Comparison of ENCODE assay signal across 20 mouse cellular contexts in the genomic region with DNA sequence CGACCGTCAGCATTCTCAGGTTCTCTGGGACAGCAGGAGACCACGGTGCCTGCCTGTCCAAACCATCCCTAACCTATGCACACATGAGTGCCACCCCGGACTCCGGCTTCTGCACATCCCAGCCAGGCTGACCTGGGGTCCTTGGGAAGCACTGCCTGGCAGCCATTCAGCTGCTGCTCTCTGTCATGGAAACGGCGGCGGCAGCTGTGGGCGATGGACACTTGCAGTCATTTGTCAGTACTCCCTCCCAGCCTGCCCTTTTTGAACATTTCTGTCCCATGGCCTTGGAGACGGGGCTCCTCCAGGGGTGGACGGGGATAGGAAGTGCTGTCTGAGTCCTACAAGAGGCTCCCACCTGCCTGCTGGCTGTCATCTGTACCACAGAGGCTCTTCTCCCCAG. TPM values are rescaled to one million over a fixed set of nuclear protein-coding genes. Genes with fewer than 3 reads are reported as not detected.
DNase-seq lines count a peak whose midpoint lies in the region; ATAC-seq lines count a peak whose summit lies in the region.
"Had no signal": no experiment of that assay in that cellular context is flagged by ENCODE, and none has a peak within 500 bp of the region (broad histone marks: within the 10 kb centered on the region; RNA-seq: fewer than 3 reads in every experiment).

No protein-coding gene starts in this region.

- no peaks in the 10 kb centered on the region for H3K9me3 ChIP-seq in neural tube, embryonic 13.5 days
- no peaks in the 10 kb centered on the region for H3K9me3 ChIP-seq in neural tube, embryonic 15.5 days (replicated peaks)
- no peaks in the 10 kb centered on the region for H3K9me3 ChIP-seq in hindbrain, embryonic 13.5 days
- H3K9me3 ChIP-seq: embryonic facial prominence, embryonic 10.5 days; heart, embryonic 12.5 days; midbrain, embryonic 13.5 days had no signal

- H3K4me2 ChIP-seq in neural tube, embryonic 13.5 days = no peak overlapping the region
- no peak overlapping the region for H3K4me2 ChIP-seq in neural tube, embryonic 15.5 days
- H3K4me2 ChIP-seq in hindbrain, embryonic 13.5 days = no peak overlapping the region
- H3K4me2 ChIP-seq: heart, embryonic 12.5 days; liver, embryonic 11.5 days; midbrain, embryonic 13.5 days had no signal

- H3K27ac ChIP-seq in neural tube, embryonic 13.5 days (replicated peaks) = 0 out of 2 replicates have a peak overlapping the region, but pooled peaks have one; percentile 28
- no peak overlapping the region; the same call in 1 of the 2 replicates for H3K27ac ChIP-seq in neural tube, embryonic 15.5 days (replicated peaks)
- peak overlapping the region; percentile 52; the same call in 1 of the 2 replicates for H3K27ac ChIP-seq in hindbrain, embryonic 13.5 days
- H3K27ac ChIP-seq: embryonic facial prominence, embryonic 10.5 days; macrophage; midbrain, embryonic 13.5 days had no signal

- 84% methylated on average over 11 of the region's 11 CpGs for WGBS in neural tube, embryonic 13.5 days
- 79% methylated on average over 11 of the region's 11 CpGs for WGBS in neural tube, embryonic 15.5 days
- 67% methylated on average over 11 of the region's 11 CpGs for WGBS in hindbrain, embryonic 13.5 days

- peaks cover 39% of the 10 kb centered on the region for H3K36me3 ChIP-seq in neural tube, embryonic 13.5 days
- H3K36me3 ChIP-seq in neural tube, embryonic 15.5 days = peaks cover 32% of the 10 kb centered on the region
- H3K36me3 ChIP-seq in hindbrain, embryonic 13.5 days = peaks cover 33% of the 10 kb centered on the region

- H3K4me3 ChIP-seq in neural tube, embryonic 13.5 days = no peak overlapping the region
- no peak overlapping the region for H3K4me3 ChIP-seq in neural tube, embryonic 15.5 days (replicated peaks)
- no peak overlapping the region for H3K4me3 ChIP-seq in hindbrain, embryonic 13.5 days
- H3K4me3 ChIP-seq: embryonic facial prominence, embryonic 10.5 days; heart, embryonic 12.5 days; midbrain, embryonic 13.5 days had no signal

- no peak for ATAC-seq in neural tube, embryonic 13.5 days (ENCODE audit: low read depth)
- no peak for ATAC-seq in neural tube, embryonic 15.5 days (ENCODE audit: low FRiP score)
- ATAC-seq in hindbrain, embryonic 13.5 days (ENCODE audit: low FRiP score) = no peak
- no peak for ATAC-seq in granulocyte monocyte progenitor cell, adult 5-6 weeks (replicated peaks; ENCODE audit: poor library complexity, severe bottlenecking)
- ATAC-seq: inflammation-experienced regulatory T-cells, adult 6 months; midbrain, embryonic 13.5 days had no signal

- peak; percentile 29 to 34 for DNase-seq in cerebellum, postnatal 25 days
- no peak for DNase-seq in cerebellum, adult 9-10 months
- DNase-seq in left cerebral cortex, adult 9 months (ENCODE audit: low spot score in 2 of 2) = no peak
- DNase-seq: heart, adult 11 months; heart, postnatal 14 days; kidney, adult 8-10 months; kidney, postnatal 25 days; lung, adult 18-20 months; right cerebral cortex, postnatal 25 days; thymus, adult 2 months had no signal

- no peak overlapping the region for H3K9ac ChIP-seq in neural tube, embryonic 13.5 days
- no peak overlapping the region for H3K9ac ChIP-seq in neural tube, embryonic 15.5 days (replicated peaks)
- 0 out of 2 replicates have a peak overlapping the region, but pooled peaks have one; percentile 19 for H3K9ac ChIP-seq in hindbrain, embryonic 13.5 days
- H3K9ac ChIP-seq: heart, embryonic 12.5 days; midbrain, embryonic 13.5 days had no signal

- no peaks in the 10 kb centered on the region for H3K27me3 ChIP-seq in neural tube, embryonic 13.5 days
- no peaks in the 10 kb centered on the region for H3K27me3 ChIP-seq in neural tube, embryonic 15.5 days (replicated peaks)
- H3K27me3 ChIP-seq in hindbrain, embryonic 13.5 days = no peaks in the 10 kb centered on the region
- H3K27me3 ChIP-seq: heart, embryonic 12.5 days; midbrain, embryonic 13.5 days had no signal

- H3K4me1 ChIP-seq in neural tube, embryonic 13.5 days (replicated peaks) = peaks cover 41% of the 10 kb centered on the region
- H3K4me1 ChIP-seq in neural tube, embryonic 15.5 days = peaks cover 42% of the 10 kb centered on the region
- peaks cover 54% of the 10 kb centered on the region for H3K4me1 ChIP-seq in hindbrain, embryonic 13.5 days (replicated peaks)

RNA-seq across cellular contexts. Expression of a gene that starts 12.8 kb away (rescaled TPM):
- 13.3 and 14.0 TPM in 2 replicates for polyA plus RNA-seq in neural tube, embryonic 13.5 days (2015; fragmentation: Nextera tagmentation; extraction: Ambion mirVana)
- polyA plus RNA-seq in neural tube, embryonic 15.5 days (2015; fragmentation: Nextera tagmentation; extraction: Ambion mirVana) = 21.2 and 31.8 TPM in 2 replicates
- 19.0 and 20.4 TPM in 2 replicates for polyA plus RNA-seq in hindbrain, embryonic 13.5 days (2015; fragmentation: Nextera tagmentation; extraction: Ambion mirVana)
- 0.28 TPM in 1 of 2 replicates, not detected in the other for total RNA-seq in granulocyte monocyte progenitor cell, adult 5-6 weeks (2014; fragmentation: Nextera tagmentation)
- 0.22 TPM in 1 of 2 replicates, not detected in the other for total RNA-seq in granulocyte monocyte progenitor cell, adult 5-6 weeks (2017)

Comparison
In these comparisons a context has a peak if more than half of its experiments do, and no peak if none do; other contexts are left out.
1. DNase-seq: peak in cerebellum, postnatal 25 days (2 of 2); none in cerebellum, adult 9-10 months (single experiment) and left cerebral cortex, adult 9 months (0 of 2).